Mouse (Mus musculus) megakaryocyte-erythroid progenitor cell, adult 5-6 weeks (primary cell): Measurements from ENCODE around the gene Lce1f. TPM values are rescaled to one million over a fixed set of nuclear protein-coding genes. Genes with fewer than 3 reads are reported as not detected.

ENCODE experiments used
- ATAC-seq: replicated peaks from 2 replicates; pipeline ENCODE4 v1.8.0; 2016; ENCODE audit warnings: mild to moderate bottlenecking, inconsistent platforms; ENCODE audit not compliant: severe bottlenecking, poor library complexity, low FRiP score, low TSS enrichment
- total RNA-seq, 2 experiments: library from RNA; stranded (forward) in 1 of 2; stranded (reverse) in 1 of 2; fragments of 200-1000, 215-1000 nt in 1 of 2; fragments of >200 nt in 1 of 2; fragmentation: Nextera tagmentation in 1 of 2; gene quantifications; 2 replicates each; pipeline ENCODE4 v1.2.3; 2014 to 2017

The Lce1f gene
- total RNA-seq (2014; fragmentation: Nextera tagmentation): not detected in 2 replicates
- total RNA-seq (2017): not detected in 2 replicates

- ATAC-seq: no peak
These were observed at the start of gene Lce1f for GRCm38 (mm10) chr3:92720250-92720649. Gene Lce1f, minus strand, starts transcription at chr3:92720350.

DNA sequence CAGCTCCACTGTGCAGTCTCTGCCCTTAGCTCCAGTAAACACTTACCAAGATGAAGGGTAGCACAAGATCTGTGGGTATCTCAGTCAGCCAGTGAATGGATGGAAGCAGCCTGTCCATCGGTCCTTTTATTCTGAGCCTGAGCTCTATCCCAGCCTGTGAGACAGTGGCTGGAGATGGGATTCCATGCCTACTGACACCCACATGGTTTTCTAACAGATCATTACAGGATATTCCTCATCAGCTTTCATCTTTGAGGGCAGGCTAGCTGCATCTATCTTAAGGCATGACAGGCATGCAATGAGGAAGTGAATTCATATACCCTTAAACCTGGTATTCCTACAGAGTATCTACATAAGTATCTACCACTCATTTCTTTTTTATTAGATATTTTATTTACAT lies 44.8 kb upstream of the Lce1f start, which contains the start of gene Lce1h:
Gene Lce1h (minus strand): TSS at position 101 of the 400 bp plus-strand sequence.
- ATAC-seq: no peak

DNA sequence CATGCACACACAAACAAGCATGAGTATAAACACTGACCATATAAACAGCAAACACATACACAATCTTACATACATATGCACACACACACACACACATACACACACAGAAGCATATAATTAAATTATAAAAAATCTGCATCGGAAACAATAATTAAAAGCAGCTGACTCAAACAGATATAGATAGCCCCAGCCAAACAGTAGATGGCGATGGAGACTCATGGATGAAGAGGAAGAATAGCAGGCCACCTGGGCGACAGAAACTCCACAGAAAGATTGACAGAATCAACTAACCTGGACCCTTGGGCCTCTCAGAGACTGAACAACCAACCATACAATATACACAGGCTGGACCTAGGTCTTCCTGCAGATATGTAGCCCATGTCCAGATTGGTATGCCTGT lies 33.0 kb upstream of the Lce1f start:
- no peak for ATAC-seq

- no peak for ATAC-seq
These were observed 32.1 kb upstream of the Lce1f start, which contains the start of gene Lce1g for GRCm38 (mm10) chr3:92752238-92752637. Gene Lce1g, minus strand, starts transcription at chr3:92752338.

DNA sequence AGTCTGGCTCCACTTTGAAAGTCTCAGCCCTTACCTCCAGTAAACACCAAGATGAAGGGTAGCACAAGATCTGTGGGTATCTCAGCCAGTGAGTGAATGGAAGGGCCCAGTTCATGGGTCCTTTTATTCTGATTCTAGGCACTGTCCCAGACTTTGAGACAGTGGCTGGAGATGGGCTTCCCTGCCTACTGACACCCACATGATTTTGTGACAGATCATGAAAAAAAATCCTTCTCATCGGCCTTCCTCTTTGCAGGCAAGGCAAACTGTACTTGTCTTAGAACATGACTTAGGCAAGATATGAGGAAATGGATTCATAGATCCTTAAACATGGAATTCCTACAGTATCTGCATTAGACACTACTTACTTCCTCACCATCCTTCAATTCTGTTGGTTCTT lies 18.8 kb upstream of the Lce1f start, which contains the start of gene Gm38119:
Gene Gm38119 (minus strand): TSS at position 101 of the 400 bp plus-strand sequence.
- no peak for ATAC-seq

GRCm38 (mm10) chr3:92722631-92723030 lies 2.5 kb upstream of the Lce1f start:
- ATAC-seq: no peak

DNA sequence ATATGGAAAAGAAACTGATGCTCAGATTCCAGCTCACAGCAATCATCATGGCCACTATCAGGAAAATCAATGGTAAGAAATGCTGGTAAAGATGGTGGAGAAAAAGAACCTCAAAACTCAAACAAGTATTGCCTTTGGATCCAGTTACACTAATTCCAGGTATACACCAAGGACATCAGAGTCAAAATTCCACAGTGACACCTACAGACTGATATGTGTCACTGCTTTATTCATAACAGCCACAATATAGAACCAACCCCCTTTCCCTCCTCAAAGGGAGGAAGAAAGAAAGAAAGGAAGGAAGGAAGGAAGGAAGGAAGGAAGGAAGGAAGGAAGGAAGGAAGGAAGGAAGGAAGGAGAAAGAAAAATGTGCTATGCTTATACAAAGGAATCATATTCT lies 5.0 kb downstream of the Lce1f start:
- ATAC-seq: no peak

- ATAC-seq: no peak
These were observed 11.2 kb downstream of the Lce1f start, which contains the start of gene Lce1e for GRCm38 (mm10) chr3:92708974-92709373. Gene Lce1e, minus strand, starts transcription at chr3:92709074.

DNA sequence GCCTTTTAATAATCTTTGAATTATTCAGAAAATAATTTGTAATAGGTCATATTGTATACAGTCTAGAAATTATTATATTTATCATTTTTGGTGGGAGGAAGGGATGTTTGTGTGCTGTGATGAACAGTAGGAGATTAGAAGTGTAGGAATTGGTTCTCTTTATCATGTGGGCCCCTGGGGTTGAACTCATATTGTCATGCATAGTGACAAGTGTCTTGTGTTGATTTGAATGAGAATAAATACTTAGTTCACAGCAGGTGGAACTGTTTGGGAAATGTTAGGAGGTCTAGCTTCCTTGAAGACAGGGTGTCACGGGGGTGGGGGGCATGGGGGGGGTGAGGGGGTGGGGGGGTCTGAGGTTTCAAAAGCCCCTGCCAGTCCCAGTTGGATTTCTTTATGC lies 25.5 kb downstream of the Lce1f start:
- ATAC-seq: no peak

DNA sequence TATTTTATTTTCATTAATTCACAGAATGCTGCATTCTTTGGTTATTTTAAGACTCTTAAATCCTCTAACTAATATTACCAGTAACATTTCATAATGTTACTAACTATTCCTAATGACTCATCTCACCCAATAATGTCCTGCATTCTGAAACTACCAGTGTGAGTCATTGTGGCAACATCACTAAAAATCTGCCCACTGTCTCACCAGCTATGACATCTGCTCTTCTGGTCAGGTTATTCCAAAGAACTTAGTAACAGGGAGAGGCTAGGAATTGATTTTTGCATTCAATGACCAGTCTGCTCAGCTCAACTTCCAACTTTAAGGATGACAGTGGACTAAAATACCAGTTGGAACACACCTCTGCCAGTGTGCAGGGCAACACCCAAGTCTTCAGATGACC lies 28.5 kb downstream of the Lce1f start:
- ATAC-seq: no peak

DNA sequence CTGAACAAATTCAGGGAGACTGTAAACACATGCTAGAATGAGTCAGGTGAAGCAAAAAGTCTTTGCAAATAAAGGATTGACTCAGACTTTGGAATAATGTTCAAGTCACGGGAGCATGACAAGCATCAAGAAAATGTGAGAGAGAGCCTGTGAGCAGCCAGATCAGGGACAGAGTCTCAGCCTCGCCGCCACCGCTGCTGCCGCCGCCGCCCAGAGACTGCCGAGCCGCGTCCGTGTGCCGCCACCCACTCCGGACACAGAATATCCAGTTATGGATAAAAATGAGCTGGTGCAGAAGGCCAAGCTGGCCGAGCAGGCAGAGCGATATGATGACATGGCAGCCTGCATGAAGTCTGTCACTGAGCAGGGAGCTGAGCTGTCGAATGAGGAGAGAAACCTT lies 31.0 kb downstream of the Lce1f start:
- peak; percentile 63; the same call in 1 of the 2 replicates for ATAC-seq

DNA sequence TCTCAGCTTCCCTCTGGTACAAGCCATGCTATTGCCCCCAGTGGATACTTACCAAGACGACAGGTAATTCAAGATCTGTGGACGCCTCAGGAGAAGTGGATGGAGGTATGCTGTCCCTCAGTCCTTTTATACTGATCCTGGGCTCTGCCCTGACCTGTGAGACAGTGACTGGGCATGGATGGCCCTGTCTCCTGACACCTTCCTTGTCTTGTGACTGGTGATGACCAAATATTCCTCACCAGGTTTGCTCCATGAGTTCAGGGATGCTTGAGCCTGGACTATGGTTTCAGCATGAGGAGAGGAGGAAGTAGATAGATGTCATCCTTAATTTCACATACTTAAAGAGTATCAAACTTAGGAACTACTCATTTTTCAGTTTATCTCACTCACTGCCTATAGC lies 33.0 kb downstream of the Lce1f start, which contains the start of gene Lce1d:
Gene Lce1d (minus strand): TSS at position 101 of the 400 bp plus-strand sequence.
- ATAC-seq: no peak

DNA sequence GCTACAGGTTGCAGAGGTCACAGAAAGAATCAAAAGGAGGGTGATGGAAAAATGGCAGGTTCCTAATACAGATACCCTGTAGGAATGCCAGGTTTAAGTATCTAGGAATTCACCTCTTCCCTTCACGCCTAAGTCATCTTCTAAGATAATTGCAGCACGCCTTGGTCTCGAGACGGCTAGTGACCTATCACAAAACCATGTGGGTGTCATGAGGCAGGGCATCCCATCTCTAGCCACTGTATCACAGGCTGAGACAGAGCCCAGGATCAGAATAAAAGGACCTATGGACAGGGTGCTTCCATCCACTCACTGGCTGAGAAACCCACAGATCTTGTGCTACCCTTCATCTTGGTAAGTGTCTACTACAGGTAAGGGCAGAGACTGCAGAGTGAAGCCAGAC lies 41.2 kb downstream of the Lce1f start, which contains the start of gene Lce1c:
Gene Lce1c (plus strand): TSS at position 301 of the 400 bp plus-strand sequence.
- ATAC-seq: no peak

- ATAC-seq: no peak
These were observed 49.9 kb downstream of the Lce1f start, which contains the start of gene Lce1a2 for GRCm38 (mm10) chr3:92670215-92670614. Gene Lce1a2, minus strand, starts transcription at chr3:92670315.

Other genes with a start within 250 kb of the Lce1f start
- not detected in 2 replicates for gene Sprr1a, start 234.5 kb downstream of the Lce1f start, total RNA-seq (2014; fragmentation: Nextera tagmentation)
- not detected in 2 replicates for gene Sprr1a, start 234.5 kb downstream of the Lce1f start, total RNA-seq (2017)
- not detected in 2 replicates for gene Sprr4, start 219.9 kb downstream of the Lce1f start, total RNA-seq (2014; fragmentation: Nextera tagmentation)
- gene Sprr4, start 219.9 kb downstream of the Lce1f start, total RNA-seq (2017): not detected in 2 replicates
- gene 2310046K23Rik, start 185.8 kb downstream of the Lce1f start, total RNA-seq (2014; fragmentation: Nextera tagmentation): not detected in 2 replicates
- gene 2310046K23Rik, start 185.8 kb downstream of the Lce1f start, total RNA-seq (2017): not detected in 2 replicates
- gene Ivl, start 146.6 kb downstream of the Lce1f start, total RNA-seq (2014; fragmentation: Nextera tagmentation): not detected in 2 replicates
- gene Ivl, start 146.6 kb downstream of the Lce1f start, total RNA-seq (2017): not detected in 2 replicates
- gene Smcp, start 131.4 kb downstream of the Lce1f start, total RNA-seq (2014; fragmentation: Nextera tagmentation): not detected in 2 replicates
- gene Smcp, start 131.4 kb downstream of the Lce1f start, total RNA-seq (2017): not detected in 2 replicates
- gene 2210017I01Rik, start 112.9 kb downstream of the Lce1f start, total RNA-seq (2014; fragmentation: Nextera tagmentation): not detected in 2 replicates
- gene 2210017I01Rik, start 112.9 kb downstream of the Lce1f start, total RNA-seq (2017): not detected in 2 replicates
- gene Lce6a, start 98.7 kb downstream of the Lce1f start, total RNA-seq (2014; fragmentation: Nextera tagmentation): not detected in 2 replicates
- gene Lce6a, start 98.7 kb downstream of the Lce1f start, total RNA-seq (2017): not detected in 2 replicates
- not detected in 2 replicates for gene Lce1a1, start 72.0 kb downstream of the Lce1f start, total RNA-seq (2014; fragmentation: Nextera tagmentation)
- gene Lce1a1, start 72.0 kb downstream of the Lce1f start, total RNA-seq (2017): not detected in 2 replicates
- not detected in 2 replicates for gene Lce1b, start 63.4 kb downstream of the Lce1f start, total RNA-seq (2014; fragmentation: Nextera tagmentation)
- not detected in 2 replicates for gene Lce1b, start 63.4 kb downstream of the Lce1f start, total RNA-seq (2017)
- gene Lce1a2, start 50.0 kb downstream of the Lce1f start, total RNA-seq (2014; fragmentation: Nextera tagmentation): not detected in 2 replicates
- gene Lce1a2, start 50.0 kb downstream of the Lce1f start, total RNA-seq (2017): not detected in 2 replicates
- not detected in 2 replicates for gene Lce1c, start 41.1 kb downstream of the Lce1f start, total RNA-seq (2014; fragmentation: Nextera tagmentation)
- not detected in 2 replicates for gene Lce1c, start 41.1 kb downstream of the Lce1f start, total RNA-seq (2017)
- gene Lce1d, start 33.1 kb downstream of the Lce1f start, total RNA-seq (2014; fragmentation: Nextera tagmentation): not detected in 2 replicates
- not detected in 2 replicates for gene Lce1d, start 33.1 kb downstream of the Lce1f start, total RNA-seq (2017)
- gene Lce1e, start 11.3 kb downstream of the Lce1f start, total RNA-seq (2014; fragmentation: Nextera tagmentation): not detected in 2 replicates
- not detected in 2 replicates for gene Lce1e, start 11.3 kb downstream of the Lce1f start, total RNA-seq (2017)
- not detected in 2 replicates for gene Gm38119, start 18.7 kb upstream of the Lce1f start, total RNA-seq (2014; fragmentation: Nextera tagmentation)
- not detected in 2 replicates for gene Gm38119, start 18.7 kb upstream of the Lce1f start, total RNA-seq (2017)
- not detected in 2 replicates for gene Lce1g, start 32.0 kb upstream of the Lce1f start, total RNA-seq (2014; fragmentation: Nextera tagmentation)
- gene Lce1g, start 32.0 kb upstream of the Lce1f start, total RNA-seq (2017): not detected in 2 replicates
- not detected in 2 replicates for gene Lce1h, start 44.7 kb upstream of the Lce1f start, total RNA-seq (2014; fragmentation: Nextera tagmentation)
- gene Lce1h, start 44.7 kb upstream of the Lce1f start, total RNA-seq (2017): not detected in 2 replicates
- not detected in 2 replicates for gene Lce1i, start 58.5 kb upstream of the Lce1f start, total RNA-seq (2014; fragmentation: Nextera tagmentation)
- not detected in 2 replicates for gene Lce1i, start 58.5 kb upstream of the Lce1f start, total RNA-seq (2017)
- gene Lce1j, start 70.2 kb upstream of the Lce1f start, total RNA-seq (2014; fragmentation: Nextera tagmentation): not detected in 2 replicates
- gene Lce1j, start 70.2 kb upstream of the Lce1f start, total RNA-seq (2017): not detected in 2 replicates
- not detected in 2 replicates for gene Lce1k, start 87.5 kb upstream of the Lce1f start, total RNA-seq (2014; fragmentation: Nextera tagmentation)
- gene Lce1k, start 87.5 kb upstream of the Lce1f start, total RNA-seq (2017): not detected in 2 replicates
- not detected in 2 replicates for gene Kprp, start 106.9 kb upstream of the Lce1f start, total RNA-seq (2014; fragmentation: Nextera tagmentation)
- not detected in 2 replicates for gene Kprp, start 106.9 kb upstream of the Lce1f start, total RNA-seq (2017)
- gene Lce1l, start 130.9 kb upstream of the Lce1f start, total RNA-seq (2014; fragmentation: Nextera tagmentation): not detected in 2 replicates
- gene Lce1l, start 130.9 kb upstream of the Lce1f start, total RNA-seq (2017): not detected in 2 replicates
- not detected in 2 replicates for gene 2310050C09Rik, start 149.9 kb upstream of the Lce1f start, total RNA-seq (2014; fragmentation: Nextera tagmentation)
- not detected in 2 replicates for gene 2310050C09Rik, start 149.9 kb upstream of the Lce1f start, total RNA-seq (2017)
- not detected in 2 replicates for gene Lce3a, start 205.9 kb upstream of the Lce1f start, total RNA-seq (2014; fragmentation: Nextera tagmentation)
- gene Lce3a, start 205.9 kb upstream of the Lce1f start, total RNA-seq (2017): not detected in 2 replicates
- gene Lce3b, start 212.6 kb upstream of the Lce1f start, total RNA-seq (2014; fragmentation: Nextera tagmentation): not detected in 2 replicates
- not detected in 2 replicates for gene Lce3b, start 212.6 kb upstream of the Lce1f start, total RNA-seq (2017)
- not detected in 2 replicates for gene Lce3c, start 224.1 kb upstream of the Lce1f start, total RNA-seq (2014; fragmentation: Nextera tagmentation)
- gene Lce3c, start 224.1 kb upstream of the Lce1f start, total RNA-seq (2017): not detected in 2 replicates
- gene Lce3d, start 237.0 kb upstream of the Lce1f start, total RNA-seq (2014; fragmentation: Nextera tagmentation): not detected in 2 replicates
- not detected in 2 replicates for gene Lce3d, start 237.0 kb upstream of the Lce1f start, total RNA-seq (2017)
- gene Lce3e, start 246.7 kb upstream of the Lce1f start, total RNA-seq (2014; fragmentation: Nextera tagmentation): not detected in 2 replicates
- not detected in 2 replicates for gene Lce3e, start 246.7 kb upstream of the Lce1f start, total RNA-seq (2017)